Mouse (Mus musculus) kidney, adult 2 months (tissue): ENCODE measurements around the gene Ankrd6. TPM values are rescaled to one million over a fixed set of nuclear protein-coding genes. Genes with fewer than 3 reads are reported as not detected.

Source experiments
- DNase-seq: peaks from one replicate; pipeline ENCODE4 v3.0.0; 2021
- H3K27ac ChIP-seq: fragments of 200-500 bp; 2 replicates; pipeline ENCODE4 v1.5.1; 2012; ENCODE audit warnings: low read depth, low read length, control low read depth, inconsistent platforms; ENCODE audit not compliant: insufficient read depth
- H3K27me3 ChIP-seq: fragments of 200-500 bp; replicated peaks from 2 replicates; pipeline ENCODE4 v1.6.1; 2012; ENCODE audit warnings: mild to moderate bottlenecking, moderate library complexity, low read length, inconsistent platforms; ENCODE audit not compliant: control insufficient read depth, insufficient read depth
- H3K36me3 ChIP-seq: fragments of 200-500 bp; 2 replicates; pipeline ENCODE4 v1.6.1; 2012; ENCODE audit warnings: mild to moderate bottlenecking, moderate library complexity, low read length, inconsistent platforms; ENCODE audit not compliant: control insufficient read depth, insufficient read depth
- H3K4me1 ChIP-seq: fragments of 200-500 bp; 2 replicates; pipeline ENCODE4 v1.6.1; 2011; ENCODE audit warnings: low read length; ENCODE audit not compliant: control insufficient read depth, insufficient read depth
- H3K4me3 ChIP-seq: fragments of 200-500 bp; 2 replicates; pipeline ENCODE4 v1.5.1; 2011; ENCODE audit warnings: mild to moderate bottlenecking, low read depth, low read length, control low read depth; ENCODE audit not compliant: insufficient read depth
- CTCF ChIP-seq: fragments of 200-500 bp; conservative IDR thresholded peaks from 2 replicates; pipeline ENCODE4 v1.5.1; 2011; ENCODE audit warnings: low read depth, mild to moderate bottlenecking, control low read depth, low read length, moderate library complexity, mixed read lengths; ENCODE audit not compliant: insufficient read depth, insufficient read length
- POLR2A ChIP-seq: fragments of 200-500 bp; IDR thresholded peaks from one replicate; pipeline ENCODE4 v1.6.1; 2011; ENCODE audit warnings: low read depth, low read length, control low read depth
- WGBS: fragments of 180-500 bp; shearing (Covaris S2); methylation state at CpG from one replicate; pipeline ENCODE4 v1.1.7; 2018; 5-methylcytosine and 5-hydroxymethylcytosine counted together
- polyA plus RNA-seq: library from polyadenylated mRNA; depleted of rRNA; stranded (reverse); fragments of >200 nt; gene quantifications from 2 replicates; pipeline ENCODE4 v1.2.3, GENCODE M21; 2012

Ankrd6 gene
- polyA plus RNA-seq, 1 experiment = 1.1 TPM

- WGBS = 42% methylated on average over 9 of the region's 9 CpGs
- H3K4me3 ChIP-seq = no peak overlapping the region
- TF ChIP-seq CTCF = no peak
- no peak for TF ChIP-seq POLR2A
- H3K36me3 ChIP-seq = no peaks in the 10 kb centered on the region
- no peak overlapping the region for H3K27ac ChIP-seq
- H3K4me1 ChIP-seq = peaks cover 6% of the 10 kb centered on the region; the same call in 1 of the 2 replicates
- DNase-seq = no peak
- H3K27me3 ChIP-seq = no peaks in the 10 kb centered on the region
Observed at GRCm38 (mm10) chr4:32884599-32884998, 66.0 kb downstream of the Ankrd6 start.

DNA sequence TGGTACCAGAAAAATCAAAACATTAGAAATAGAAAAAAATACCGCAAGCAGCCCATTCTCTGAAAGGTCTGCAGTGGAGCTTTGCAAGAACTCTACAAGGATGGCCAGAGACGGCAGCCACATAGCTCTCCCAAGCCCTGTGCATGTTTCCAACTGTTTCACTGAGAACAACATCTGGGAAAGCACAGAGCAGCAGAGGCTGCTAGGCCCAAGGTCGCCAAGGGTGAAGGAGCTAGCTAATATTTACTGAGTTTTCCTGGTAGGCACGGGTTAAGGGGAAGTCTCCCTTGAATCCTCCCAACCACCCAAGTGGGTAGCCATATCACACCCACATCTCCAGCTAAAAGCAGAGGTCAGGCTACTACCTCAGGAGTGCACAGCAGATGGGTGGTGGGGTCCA lies 69.6 kb downstream of the Ankrd6 start:
- 66% methylated on average over 4 of the region's 4 CpGs for WGBS
- peak; percentile 54 for DNase-seq
- H3K4me1 ChIP-seq = peaks cover 6% of the 10 kb centered on the region; the same call in 1 of the 2 replicates

GRCm38 (mm10) chr4:32874669-32875068 lies 76.0 kb downstream of the Ankrd6 start:
- TF ChIP-seq POLR2A (no peak), CTCF (no peak)
- no peak overlapping the region for H3K27ac ChIP-seq
- no peak overlapping the region for H3K4me3 ChIP-seq
- DNase-seq = no peak
- H3K36me3 ChIP-seq = no peaks in the 10 kb centered on the region
- no peaks in the 10 kb centered on the region for H3K27me3 ChIP-seq
- 76% methylated on average over 4 of the region's 4 CpGs for WGBS
- no peaks in the 10 kb centered on the region for H3K4me1 ChIP-seq

More for the DNA sequence above, 69.6 kb downstream of the Ankrd6 start:
- H3K4me3 ChIP-seq = no peak overlapping the region
- no peaks in the 10 kb centered on the region for H3K27me3 ChIP-seq
- H3K36me3 ChIP-seq = no peaks in the 10 kb centered on the region
- no peak for TF ChIP-seq POLR2A
- TF ChIP-seq CTCF = no peak
- H3K27ac ChIP-seq = no peak overlapping the region

- Histone ChIP-seq H3K36me3 (no peaks in the 10 kb centered on the region), H3K27ac (no peak overlapping the region), H3K27me3 (no peaks in the 10 kb centered on the region), H3K4me1 (no peaks in the 10 kb centered on the region), H3K4me3 (no peak overlapping the region)
- TF ChIP-seq CTCF (no peak), POLR2A (no peak)
- WGBS = 82% methylated on average over 8 of the region's 8 CpGs
- no peak for DNase-seq
Observed at GRCm38 (mm10) chr4:32872189-32872749, 78.4 kb downstream of the Ankrd6 start.

DNA sequence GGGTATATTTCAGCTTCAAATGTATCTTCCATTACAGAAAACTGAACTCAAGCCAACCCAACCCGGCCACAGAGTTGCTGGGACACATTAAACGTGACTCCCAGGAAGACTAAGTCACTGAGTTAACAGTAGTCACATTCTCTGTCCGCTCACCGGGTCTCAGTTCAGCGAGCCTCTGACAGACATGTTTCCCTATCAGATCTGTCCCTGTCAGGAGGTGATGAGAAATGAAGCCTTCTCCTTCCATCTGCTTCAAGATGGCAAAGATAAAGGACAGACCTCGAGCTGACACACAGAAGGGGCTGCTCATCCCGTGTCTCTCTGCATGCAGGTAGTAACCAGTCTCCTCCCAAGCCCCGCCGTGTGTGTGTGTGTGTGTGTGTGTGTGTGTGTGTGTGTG lies 81.3 kb downstream of the Ankrd6 start:
- Histone ChIP-seq H3K4me1 (peaks cover 5% of the 10 kb centered on the region; the same call in 1 of the 2 replicates), H3K27me3 (no peaks in the 10 kb centered on the region), H3K36me3 (no peaks in the 10 kb centered on the region), H3K27ac (no peak overlapping the region), H3K4me3 (no peak overlapping the region)
- WGBS = 45% methylated on average over 9 of the region's 9 CpGs
- TF ChIP-seq CTCF (no peak), POLR2A (no peak)
- DNase-seq = no peak

DNA sequence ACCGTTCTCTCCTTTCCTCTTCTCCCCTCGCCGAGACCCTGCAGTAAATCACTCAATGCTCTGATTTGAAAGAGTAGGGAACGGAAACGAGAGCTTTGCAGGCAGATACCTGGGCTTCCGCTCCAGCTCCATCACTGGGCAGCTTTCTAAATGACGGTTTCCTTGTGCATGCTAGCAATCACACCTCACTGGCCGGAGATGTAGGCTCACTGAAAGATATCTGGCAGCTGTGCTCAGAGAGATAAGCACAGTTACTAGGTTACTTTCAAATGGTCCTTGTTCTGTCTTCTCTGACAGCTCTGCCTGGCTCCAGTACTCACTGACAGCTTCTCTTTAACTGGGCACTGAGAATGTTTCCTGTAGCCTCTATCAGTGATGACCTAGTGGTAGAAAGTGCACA lies 81.8 kb downstream of the Ankrd6 start:
- Histone ChIP-seq H3K4me1 (peaks cover 9% of the 10 kb centered on the region; the same call in 1 of the 2 replicates), H3K27ac (no peak overlapping the region), H3K27me3 (no peaks in the 10 kb centered on the region), H3K4me3 (no peak overlapping the region), H3K36me3 (no peaks in the 10 kb centered on the region)
- no peak for TF ChIP-seq POLR2A
- TF ChIP-seq CTCF = no peak
- 24% methylated on average over 8 of the region's 8 CpGs for WGBS
- no peak for DNase-seq

DNA sequence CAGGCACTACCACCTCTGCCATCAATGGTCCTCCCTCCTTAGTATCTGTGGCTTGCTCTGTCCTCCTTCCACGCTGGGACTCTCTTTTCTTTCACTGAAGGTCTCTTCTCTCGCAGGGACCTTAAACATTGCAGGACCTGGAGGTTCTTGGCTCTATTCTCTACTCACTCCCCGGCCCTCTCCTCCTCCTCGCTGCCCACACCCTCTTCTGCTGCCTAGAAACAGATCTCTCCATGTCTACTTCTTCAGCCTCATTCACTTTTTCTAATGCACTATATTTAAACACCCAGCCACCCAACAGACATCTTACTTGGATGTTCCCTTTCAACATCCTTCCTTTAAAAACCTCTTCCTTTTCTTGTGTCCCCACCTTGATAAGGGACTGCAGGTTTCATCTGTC lies 82.2 kb downstream of the Ankrd6 start:
- TF ChIP-seq POLR2A (no peak), CTCF (no peak)
- H3K4me3 ChIP-seq = no peak overlapping the region
- 73% methylated on average over 4 of the region's 4 CpGs for WGBS

More for the DNA sequence above, 82.2 kb downstream of the Ankrd6 start:
- Histone ChIP-seq H3K36me3 (no peaks in the 10 kb centered on the region), H3K4me1 (peaks cover 9% of the 10 kb centered on the region; the same call in 1 of the 2 replicates), H3K27ac (no peak overlapping the region), H3K27me3 (no peaks in the 10 kb centered on the region)
- DNase-seq = no peak
